Mouse (Mus musculus): Measurements from ENCODE around the gene Kmt2c. TPM values are rescaled to one million over a fixed set of nuclear protein-coding genes. Genes with fewer than 3 reads are reported as not detected.

The Kmt2c gene
- polyA plus RNA-seq, 1 experiment from 2014 or later = 18.7 TPM

GRCm38 (mm10) chr5:25392655-25393054 is 105.9 kb downstream of the Kmt2c start:
- no peaks in the 10 kb centered on the region for H3K27me3 ChIP-seq (ENCODE audit: control insufficient read depth, insufficient read depth, low read length)
- ATAC-seq (ENCODE audit: insufficient read depth, low FRiP score, low TSS enrichment) = no peak
- no peak overlapping the region for H3K27ac ChIP-seq (ENCODE audit: low read depth, low read length)
- H3K4me3 ChIP-seq (ENCODE audit: low read depth, low read length) = no peak overlapping the region
- DNase-seq (ENCODE audit: low spot score) = no peak
- H3K36me3 ChIP-seq (ENCODE audit: control insufficient read depth, insufficient read depth, low read length) = no peaks in the 10 kb centered on the region
- no peaks in the 10 kb centered on the region for H3K9me3 ChIP-seq (ENCODE audit: control insufficient read depth, low read length)
- H3K4me1 ChIP-seq (ENCODE audit: control insufficient read depth, insufficient read depth, low read length) = no peaks in the 10 kb centered on the region
- no peak overlapping the region for H3K4me2 ChIP-seq (ENCODE audit: low read depth)
- 93% methylated on average over 2 of the region's 2 CpGs for WGBS
- H3K9ac ChIP-seq (ENCODE audit: low read length) = no peak overlapping the region

DNA sequence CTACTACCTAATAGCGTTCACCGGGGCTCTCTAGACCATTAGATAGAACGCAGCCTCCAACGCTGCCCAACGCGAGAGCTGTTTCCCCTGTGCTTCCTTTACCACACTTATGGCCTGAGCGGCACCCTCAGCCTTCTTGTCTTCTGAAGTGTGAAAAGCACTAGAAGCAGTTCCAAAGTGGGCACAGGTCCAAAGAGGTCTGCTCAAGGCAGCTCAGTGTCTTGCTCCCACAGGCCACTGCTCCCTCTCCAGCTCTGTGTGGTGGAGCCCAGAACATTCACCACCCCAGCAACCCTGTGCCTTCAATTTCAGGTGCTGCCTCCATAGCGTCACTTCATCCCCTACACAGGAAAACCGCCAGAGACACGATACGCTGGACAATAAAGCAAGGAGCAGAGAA is 115.0 kb downstream of the Kmt2c start:
- Histone ChIP-seq H3K4me3 (ENCODE audit: low read depth, low read length) (no peak overlapping the region), H3K27me3 (ENCODE audit: control insufficient read depth, insufficient read depth, low read length) (no peaks in the 10 kb centered on the region), H3K36me3 (ENCODE audit: control insufficient read depth, insufficient read depth, low read length) (no peaks in the 10 kb centered on the region), H3K9me3 (ENCODE audit: control insufficient read depth, low read length) (no peaks in the 10 kb centered on the region), H3K9ac (ENCODE audit: low read length) (no peak overlapping the region), H3K4me2 (ENCODE audit: low read depth) (no peak overlapping the region), H3K27ac (ENCODE audit: low read depth, low read length) (no peak overlapping the region), H3K4me1 (ENCODE audit: control insufficient read depth, insufficient read depth, low read length) (no peaks in the 10 kb centered on the region)
- no peak for ATAC-seq (ENCODE audit: insufficient read depth, low FRiP score, low TSS enrichment)
- DNase-seq (ENCODE audit: low spot score) = no peak
- 88% methylated on average over 11 of the region's 11 CpGs for WGBS

DNA sequence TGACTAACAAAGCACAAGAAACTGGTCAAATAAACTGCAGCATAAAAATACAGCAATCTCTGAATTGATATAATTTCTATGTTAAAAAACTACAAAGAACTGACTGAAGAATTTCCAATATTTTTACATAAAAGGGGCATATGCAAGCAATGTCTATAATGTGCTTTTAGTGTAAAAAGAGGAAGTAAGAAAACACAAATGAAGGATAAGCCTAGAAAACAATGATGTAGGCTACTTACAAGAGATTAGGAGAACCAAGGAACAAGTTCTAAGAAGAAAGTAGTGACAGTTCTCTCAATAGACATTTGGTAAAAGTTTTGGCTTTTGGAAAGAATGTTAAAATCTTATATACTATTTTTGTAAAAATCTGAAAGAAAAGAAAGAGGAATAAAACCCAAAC is 119.4 kb downstream of the Kmt2c start:
- no peak overlapping the region for H3K4me3 ChIP-seq (ENCODE audit: low read depth, low read length)
- H3K27ac ChIP-seq (ENCODE audit: low read depth, low read length) = no peak overlapping the region
- H3K9ac ChIP-seq (ENCODE audit: low read length) = no peak overlapping the region
- no peak overlapping the region for H3K4me2 ChIP-seq (ENCODE audit: low read depth)
- H3K9me3 ChIP-seq (ENCODE audit: control insufficient read depth, low read length) = no peaks in the 10 kb centered on the region
- ATAC-seq (ENCODE audit: insufficient read depth, low FRiP score, low TSS enrichment) = no peak
- no peaks in the 10 kb centered on the region for H3K27me3 ChIP-seq (ENCODE audit: control insufficient read depth, insufficient read depth, low read length)
- no peaks in the 10 kb centered on the region for H3K4me1 ChIP-seq (ENCODE audit: control insufficient read depth, insufficient read depth, low read length)
- no peaks in the 10 kb centered on the region for H3K36me3 ChIP-seq (ENCODE audit: control insufficient read depth, insufficient read depth, low read length)
- no peak for DNase-seq (ENCODE audit: low spot score)

DNA sequence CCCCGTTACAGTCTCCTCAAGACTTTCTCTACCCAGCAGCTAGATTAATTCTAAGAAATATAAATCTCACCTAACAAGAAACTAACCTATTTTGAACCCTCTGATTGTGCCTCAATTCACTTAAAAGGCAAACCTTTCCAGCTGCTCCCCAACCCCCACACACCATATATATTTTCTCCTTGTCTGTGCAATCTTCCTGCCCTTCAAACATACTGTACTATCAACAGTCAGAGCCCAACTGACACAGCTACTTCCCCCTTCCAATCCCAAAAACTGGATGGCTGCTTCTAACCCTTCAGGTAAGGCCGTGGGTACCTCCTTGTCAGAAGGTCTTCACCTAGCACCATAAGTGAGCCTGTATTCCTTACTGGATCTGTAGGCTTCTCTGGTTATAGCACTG is 130.2 kb downstream of the Kmt2c start:
- Histone ChIP-seq H3K27me3 (ENCODE audit: control insufficient read depth, insufficient read depth, low read length) (no peaks in the 10 kb centered on the region), H3K9me3 (ENCODE audit: control insufficient read depth, low read length) (no peaks in the 10 kb centered on the region), H3K4me1 (ENCODE audit: control insufficient read depth, insufficient read depth, low read length) (no peaks in the 10 kb centered on the region), H3K36me3 (ENCODE audit: control insufficient read depth, insufficient read depth, low read length) (no peaks in the 10 kb centered on the region; the same call in 1 of the 2 replicates), H3K9ac (ENCODE audit: low read length) (no peak overlapping the region), H3K27ac (ENCODE audit: low read depth, low read length) (no peak overlapping the region), H3K4me3 (ENCODE audit: low read depth, low read length) (no peak overlapping the region), H3K4me2 (ENCODE audit: low read depth) (no peak overlapping the region)
- DNase-seq (ENCODE audit: low spot score) = no peak
- 94% methylated on average over 2 of the region's 2 CpGs for WGBS
- no peak for ATAC-seq (ENCODE audit: insufficient read depth, low FRiP score, low TSS enrichment)

GRCm38 (mm10) chr5:25367126-25367525 is 131.5 kb downstream of the Kmt2c start:
- no peak for ATAC-seq (ENCODE audit: insufficient read depth, low FRiP score, low TSS enrichment)
- no peak overlapping the region for H3K9ac ChIP-seq (ENCODE audit: low read length)
- H3K27me3 ChIP-seq (ENCODE audit: control insufficient read depth, insufficient read depth, low read length) = no peaks in the 10 kb centered on the region

GRCm38 (mm10) chr5:25353509-25353908 is 145.1 kb downstream of the Kmt2c start:
- Histone ChIP-seq H3K4me1 (ENCODE audit: control insufficient read depth, insufficient read depth, low read length) (no peaks in the 10 kb centered on the region), H3K27me3 (ENCODE audit: control insufficient read depth, insufficient read depth, low read length) (no peaks in the 10 kb centered on the region), H3K9me3 (ENCODE audit: control insufficient read depth, low read length) (no peaks in the 10 kb centered on the region), H3K36me3 (ENCODE audit: control insufficient read depth, insufficient read depth, low read length) (no peaks in the 10 kb centered on the region), H3K27ac (ENCODE audit: low read depth, low read length) (no peak overlapping the region), H3K4me3 (ENCODE audit: low read depth, low read length) (no peak overlapping the region), H3K4me2 (ENCODE audit: low read depth) (no peak overlapping the region), H3K9ac (ENCODE audit: low read length) (no peak overlapping the region)
- WGBS = 87% methylated on average over 2 of the region's 2 CpGs
- no peak for DNase-seq (ENCODE audit: low spot score)
- ATAC-seq (ENCODE audit: insufficient read depth, low FRiP score, low TSS enrichment) = no peak

More at GRCm38 (mm10) chr5:25367126-25367525, 131.5 kb downstream of the Kmt2c start:
- Histone ChIP-seq H3K4me1 (ENCODE audit: control insufficient read depth, insufficient read depth, low read length) (no peaks in the 10 kb centered on the region), H3K4me2 (ENCODE audit: low read depth) (no peak overlapping the region), H3K9me3 (ENCODE audit: control insufficient read depth, low read length) (no peaks in the 10 kb centered on the region), H3K27ac (ENCODE audit: low read depth, low read length) (no peak overlapping the region), H3K36me3 (ENCODE audit: control insufficient read depth, insufficient read depth, low read length) (no peaks in the 10 kb centered on the region), H3K4me3 (ENCODE audit: low read depth, low read length) (no peak overlapping the region)
- no peak for DNase-seq (ENCODE audit: low spot score)
- 69% methylated on average over 1 of the region's 1 CpGs for WGBS

DNA sequence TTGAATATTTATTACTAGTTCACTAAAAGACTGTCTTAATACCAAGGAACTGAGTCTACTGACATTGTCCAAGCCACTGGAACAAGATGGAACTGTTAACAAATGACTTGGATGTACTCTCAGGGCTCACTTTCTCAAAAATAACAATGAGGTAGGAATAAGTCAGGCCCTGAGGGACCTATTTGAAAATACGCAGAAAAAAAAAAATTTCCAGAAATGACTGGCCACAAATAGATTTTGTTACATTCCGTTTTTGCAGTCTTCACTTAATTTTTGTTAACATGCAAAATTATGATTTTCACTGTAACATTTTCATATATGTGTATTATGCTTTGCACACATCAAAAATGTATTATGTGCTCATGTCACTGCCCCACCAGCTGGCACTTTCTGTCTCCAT is 167.3 kb downstream of the Kmt2c start:
- Histone ChIP-seq H3K9ac (ENCODE audit: low read length) (no peak overlapping the region), H3K27me3 (ENCODE audit: control insufficient read depth, insufficient read depth, low read length) (no peaks in the 10 kb centered on the region), H3K4me3 (ENCODE audit: low read depth, low read length) (no peak overlapping the region), H3K4me2 (ENCODE audit: low read depth) (no peak overlapping the region), H3K36me3 (ENCODE audit: control insufficient read depth, insufficient read depth, low read length) (no peaks in the 10 kb centered on the region), H3K27ac (ENCODE audit: low read depth, low read length) (no peak overlapping the region), H3K9me3 (ENCODE audit: control insufficient read depth, low read length) (no peaks in the 10 kb centered on the region), H3K4me1 (ENCODE audit: control insufficient read depth, insufficient read depth, low read length) (no peaks in the 10 kb centered on the region)
- WGBS = 95% methylated on average over 2 of the region's 2 CpGs
- ATAC-seq (ENCODE audit: insufficient read depth, low FRiP score, low TSS enrichment) = no peak
- no peak for DNase-seq (ENCODE audit: low spot score)

DNA sequence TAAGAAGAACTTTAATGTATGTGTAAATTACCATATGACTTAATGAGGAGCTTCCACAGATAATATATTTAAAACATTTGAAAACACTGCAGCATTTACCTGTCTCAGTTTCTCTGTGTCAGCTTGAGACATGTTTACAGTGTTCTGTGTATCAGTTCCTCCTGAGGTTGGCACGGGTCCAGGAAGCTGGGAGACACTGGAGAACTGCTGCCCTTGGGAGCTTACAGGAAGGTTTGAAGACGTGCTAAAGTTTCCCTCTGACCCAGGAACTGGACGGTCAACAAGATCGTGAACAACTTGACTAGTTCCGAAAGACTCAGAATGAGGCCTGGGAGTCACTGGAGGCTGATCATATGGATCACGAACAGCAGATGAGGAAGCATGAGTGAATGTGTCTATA is 184.7 kb downstream of the Kmt2c start:
- no peaks in the 10 kb centered on the region for H3K27me3 ChIP-seq (ENCODE audit: control insufficient read depth, insufficient read depth, low read length)
- no peak overlapping the region for H3K4me3 ChIP-seq (ENCODE audit: low read depth, low read length)
- no peak for ATAC-seq (ENCODE audit: insufficient read depth, low FRiP score, low TSS enrichment)
- no peak for DNase-seq (ENCODE audit: low spot score)
- H3K27ac ChIP-seq (ENCODE audit: low read depth, low read length) = no peak overlapping the region
- H3K4me1 ChIP-seq (ENCODE audit: control insufficient read depth, insufficient read depth, low read length) = no peaks in the 10 kb centered on the region
- peaks cover 18% of the 10 kb centered on the region for H3K36me3 ChIP-seq (ENCODE audit: control insufficient read depth, insufficient read depth, low read length)
- H3K9ac ChIP-seq (ENCODE audit: low read length) = no peak overlapping the region
- WGBS = 92% methylated on average over 6 of the region's 6 CpGs
- H3K9me3 ChIP-seq (ENCODE audit: control insufficient read depth, low read length) = no peaks in the 10 kb centered on the region
- H3K4me2 ChIP-seq (ENCODE audit: low read depth) = no peak overlapping the region

DNA sequence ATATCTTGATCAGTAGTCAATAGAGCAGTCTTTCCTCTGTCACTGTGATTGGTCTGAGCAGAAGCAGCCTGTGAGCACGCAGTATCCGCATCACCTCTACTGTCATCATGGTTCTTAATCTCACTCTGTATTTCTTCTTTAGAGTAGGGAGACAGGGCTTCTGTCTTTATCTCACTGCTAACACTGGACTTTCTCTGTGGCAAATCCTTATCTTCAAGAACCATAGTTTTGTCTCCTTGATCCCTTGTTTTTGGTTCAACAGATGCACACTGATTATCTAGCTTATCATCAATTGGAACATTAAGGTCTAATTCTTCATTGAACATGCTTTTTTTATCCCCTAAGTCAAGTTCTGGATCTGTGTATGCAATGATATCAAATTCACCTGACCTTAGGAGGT is 188.4 kb downstream of the Kmt2c start:
- WGBS = 98% methylated on average over 2 of the region's 2 CpGs

More for the DNA sequence above, 188.4 kb downstream of the Kmt2c start:
- ATAC-seq (ENCODE audit: insufficient read depth, low FRiP score, low TSS enrichment) (no peak), DNase-seq (ENCODE audit: low spot score) (no peak)
- Histone ChIP-seq H3K4me2 (ENCODE audit: low read depth) (no peak overlapping the region), H3K4me3 (ENCODE audit: low read depth, low read length) (no peak overlapping the region), H3K4me1 (ENCODE audit: control insufficient read depth, insufficient read depth, low read length) (no peaks in the 10 kb centered on the region), H3K9me3 (ENCODE audit: control insufficient read depth, low read length) (no peaks in the 10 kb centered on the region), H3K27ac (ENCODE audit: low read depth, low read length) (no peak overlapping the region), H3K27me3 (ENCODE audit: control insufficient read depth, insufficient read depth, low read length) (no peaks in the 10 kb centered on the region), H3K36me3 (ENCODE audit: control insufficient read depth, insufficient read depth, low read length) (peaks cover 13% of the 10 kb centered on the region), H3K9ac (ENCODE audit: low read length) (no peak overlapping the region)

Measured in neural tube, embryonic 11.5 days (tissue).